Mouse (Mus musculus): ENCODE results near the gene Antxr1. TPM values are rescaled to one million over a fixed set of nuclear protein-coding genes. Genes with fewer than 3 reads are reported as not detected.

The Antxr1 gene
- polyA plus RNA-seq, 1 experiment, result not detected

GRCm38 (mm10) chr6:87121961-87122360 is 213.7 kb downstream of the Antxr1 start:
- no peak for TF ChIP-seq GATA1 (IDR thresholded peaks at IDR 0.05; ENCODE audit: low read length)

- no peak for TF ChIP-seq GATA1 (IDR thresholded peaks at IDR 0.05; ENCODE audit: low read length)
These were observed 215.0 kb downstream of the Antxr1 start for GRCm38 (mm10) chr6:87120661-87121060.

GRCm38 (mm10) chr6:87119975-87120374 is 215.6 kb downstream of the Antxr1 start:
- no peak for TF ChIP-seq GATA1 (IDR thresholded peaks at IDR 0.05; ENCODE audit: low read length)

- TF ChIP-seq GATA1 (IDR thresholded peaks at IDR 0.05; ENCODE audit: low read length), result no peak
These were observed 216.4 kb downstream of the Antxr1 start for GRCm38 (mm10) chr6:87119066-87119837.

- TF ChIP-seq GATA1 (IDR thresholded peaks at IDR 0.05; ENCODE audit: low read length), result no peak
These were observed 219.0 kb downstream of the Antxr1 start for GRCm38 (mm10) chr6:87116596-87116995.

- no peak for TF ChIP-seq GATA1 (IDR thresholded peaks at IDR 0.05; ENCODE audit: low read length)
These were observed 219.6 kb downstream of the Antxr1 start for GRCm38 (mm10) chr6:87115981-87116380.

- no peak for TF ChIP-seq GATA1 (IDR thresholded peaks at IDR 0.05; ENCODE audit: low read length)
These were observed 223.5 kb downstream of the Antxr1 start for GRCm38 (mm10) chr6:87112125-87112524.

GRCm38 (mm10) chr6:87111493-87111892 is 224.1 kb downstream of the Antxr1 start:
- TF ChIP-seq GATA1 (IDR thresholded peaks at IDR 0.05; ENCODE audit: low read length), result no peak

GRCm38 (mm10) chr6:87104123-87104796 is 231.4 kb downstream of the Antxr1 start, which contains the start of gene D6Ertd527e:
TSS of gene D6Ertd527e (plus strand) at chr6:87104746.
- no peak for TF ChIP-seq GATA1 (IDR thresholded peaks at IDR 0.05; ENCODE audit: low read length)

GRCm38 (mm10) chr6:87103314-87103713 is 232.3 kb downstream of the Antxr1 start:
- no peak for TF ChIP-seq GATA1 (IDR thresholded peaks at IDR 0.05; ENCODE audit: low read length)

- TF ChIP-seq GATA1 (IDR thresholded peaks at IDR 0.05; ENCODE audit: low read length), result no peak
These were observed 233.2 kb downstream of the Antxr1 start for GRCm38 (mm10) chr6:87102421-87102911.

- TF ChIP-seq GATA1 (IDR thresholded peaks at IDR 0.05; ENCODE audit: low read length), result no peak
These were observed 233.7 kb downstream of the Antxr1 start for GRCm38 (mm10) chr6:87101955-87102353.

GRCm38 (mm10) chr6:87101281-87101954 is 234.2 kb downstream of the Antxr1 start:
- no peak for TF ChIP-seq GATA1 (IDR thresholded peaks at IDR 0.05; ENCODE audit: low read length)

- TF ChIP-seq GATA1 (IDR thresholded peaks at IDR 0.05; ENCODE audit: low read length), result no peak
These were observed 235.2 kb downstream of the Antxr1 start for GRCm38 (mm10) chr6:87100297-87101020.

GRCm38 (mm10) chr6:87099671-87100296 is 235.8 kb downstream of the Antxr1 start:
- no peak for TF ChIP-seq GATA1 (IDR thresholded peaks at IDR 0.05; ENCODE audit: low read length)
